Mouse (Mus musculus): ENCODE data around the gene Fam117a. TPM values are rescaled to one million over a fixed set of nuclear protein-coding genes. Genes with fewer than 3 reads are reported as not detected.

Gene Fam117a
- polyA plus RNA-seq (2017; shearing (Covaris generic)) = 48.6 TPM

DNA sequence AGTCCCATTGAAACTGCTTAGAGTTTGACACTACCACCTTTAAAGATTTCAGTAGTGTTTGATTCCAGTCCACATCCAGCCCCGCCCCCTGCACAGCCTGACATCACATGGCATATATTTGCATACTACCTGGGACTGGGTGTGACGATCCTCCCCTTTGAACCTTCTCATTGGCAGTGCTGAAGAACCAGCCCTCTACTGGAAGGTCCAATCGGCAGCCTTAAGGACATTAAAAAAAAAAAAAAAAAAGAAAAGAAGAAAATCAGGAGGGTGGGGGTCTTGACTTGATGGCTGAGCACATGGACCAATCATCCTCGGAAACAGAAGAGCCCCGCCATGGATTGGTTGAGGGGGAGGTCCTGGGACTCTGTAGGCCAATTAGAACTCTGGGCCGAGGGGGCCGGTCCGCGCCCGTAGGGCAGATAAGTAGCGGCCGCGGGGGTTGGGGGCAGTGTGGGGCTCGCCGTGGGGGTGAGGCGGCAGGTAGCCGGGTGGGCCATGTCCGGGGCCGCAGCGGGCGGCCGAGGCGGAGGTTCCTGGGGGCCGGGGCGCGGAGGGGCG, at the start of gene Fam117a:
Gene Fam117a, plus strand, starts transcription at position 451 of the 561 bp plus-strand sequence.

DNA sequence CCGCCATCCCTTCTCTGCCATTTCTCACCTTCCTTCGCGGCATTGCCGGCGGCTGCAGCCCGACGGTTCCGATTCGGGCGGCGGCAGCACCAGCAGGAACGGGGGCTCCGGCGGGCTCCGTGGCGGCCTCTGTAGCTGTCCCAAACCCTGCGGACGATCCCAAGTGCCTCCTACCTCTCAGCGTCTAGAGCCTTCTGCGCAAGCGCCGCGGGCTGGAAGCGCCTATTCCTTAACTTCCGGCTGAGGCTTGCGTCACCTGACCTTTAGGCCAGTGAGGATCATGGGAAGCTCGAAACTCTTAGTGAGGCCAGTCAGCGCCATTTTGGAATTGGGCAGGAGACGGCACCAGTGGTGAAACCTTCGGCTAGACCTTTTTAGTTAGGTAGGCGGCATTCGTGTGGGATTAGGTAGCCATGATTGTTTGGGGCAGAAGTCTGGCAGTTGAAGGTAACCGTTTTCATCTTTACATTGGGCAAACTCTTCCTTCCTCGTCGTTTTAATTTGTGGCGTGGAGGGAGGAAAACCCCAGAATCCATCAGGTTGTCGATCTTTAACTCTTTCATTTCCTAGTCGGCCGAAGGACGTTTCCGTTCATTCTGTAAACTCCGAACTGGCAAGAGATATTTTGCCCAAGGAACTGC, 26.7 kb upstream of the Fam117a start, which contains the start of gene Kat7:
Gene Kat7, minus strand, starts transcription at position 240 of the 641 bp plus-strand sequence.

GRCm38 (mm10) chr11:95384319-95384972, 47.6 kb downstream of the Fam117a start, which contains the start of gene Slc35b1:
Gene Slc35b1, plus strand, starts transcription at chr11:95384692.

DNA sequence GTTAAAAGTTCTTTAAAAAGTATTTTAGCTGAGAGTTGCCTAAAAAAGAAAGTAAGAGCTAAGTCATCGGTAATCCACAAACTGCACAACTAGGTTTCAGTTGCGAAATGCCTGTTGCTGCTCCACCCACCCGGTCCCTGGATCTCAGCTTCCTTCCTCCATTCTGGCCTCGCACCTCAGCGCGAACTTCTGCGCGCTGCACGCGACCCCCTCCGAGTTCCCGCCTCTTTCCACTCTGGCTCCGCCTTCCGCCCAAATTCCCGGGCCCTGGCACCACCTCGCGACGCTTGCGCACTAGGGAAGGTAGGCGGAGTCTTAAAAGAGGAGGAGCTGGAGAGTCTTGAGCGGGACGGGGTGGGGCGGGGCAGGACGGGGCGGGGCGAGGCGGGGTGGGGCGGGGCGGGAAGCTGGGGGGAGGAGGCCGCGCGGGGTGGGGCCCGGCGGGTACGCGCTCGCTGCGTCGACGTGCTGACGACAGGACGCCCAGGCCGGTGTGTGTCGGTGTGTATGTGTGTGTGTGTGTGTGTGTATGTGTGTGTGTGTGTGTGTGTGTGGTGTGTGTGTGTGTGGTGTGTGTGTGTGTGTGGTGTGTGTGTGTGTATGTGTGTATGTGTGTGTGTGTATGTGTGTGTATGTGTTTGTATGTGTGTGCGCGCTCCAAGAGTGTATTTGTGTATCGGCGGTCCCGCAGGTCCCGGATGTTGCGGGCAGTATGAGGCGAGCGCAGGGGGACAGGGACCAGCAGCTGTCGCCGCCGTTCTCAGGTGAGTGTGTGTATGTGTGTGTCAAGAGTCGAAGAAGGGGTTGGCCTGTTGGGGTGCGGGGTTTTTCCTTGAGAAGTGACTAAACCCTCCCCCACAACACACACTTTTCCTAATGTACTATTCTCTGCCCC, 77.1 kb downstream of the Fam117a start, which contains the start of gene Spop:
Gene Spop, plus strand, starts transcription at position 440 of the 895 bp plus-strand sequence.

Other genes starting within 250 kb of the Fam117a start
- gene Dlx3, start 216.9 kb upstream of the Fam117a start, polyA plus RNA-seq (2017; shearing (Covaris generic)) = not detected
- not detected for gene Dlx4, start 190.8 kb upstream of the Fam117a start, polyA plus RNA-seq (2017; shearing (Covaris generic))
- gene Tac4, start 75.5 kb upstream of the Fam117a start, polyA plus RNA-seq (2017; shearing (Covaris generic)) = 0.14 TPM
- 111 TPM for gene Kat7, start 26.8 kb upstream of the Fam117a start, polyA plus RNA-seq (2017; shearing (Covaris generic))
- gene Slc35b1, start 47.7 kb downstream of the Fam117a start, polyA plus RNA-seq (2017; shearing (Covaris generic)) = 66.5 TPM
- 193 TPM for gene Spop, start 77.1 kb downstream of the Fam117a start, polyA plus RNA-seq (2017; shearing (Covaris generic))
- not detected for gene Nxph3, start 177.6 kb downstream of the Fam117a start, polyA plus RNA-seq (2017; shearing (Covaris generic))

Measured in CD4-positive, CD25-positive, alpha-beta regulatory T cell (primary cell).